24 mouse cellular contexts compared by ENCODE assay signal in the genomic region with DNA sequence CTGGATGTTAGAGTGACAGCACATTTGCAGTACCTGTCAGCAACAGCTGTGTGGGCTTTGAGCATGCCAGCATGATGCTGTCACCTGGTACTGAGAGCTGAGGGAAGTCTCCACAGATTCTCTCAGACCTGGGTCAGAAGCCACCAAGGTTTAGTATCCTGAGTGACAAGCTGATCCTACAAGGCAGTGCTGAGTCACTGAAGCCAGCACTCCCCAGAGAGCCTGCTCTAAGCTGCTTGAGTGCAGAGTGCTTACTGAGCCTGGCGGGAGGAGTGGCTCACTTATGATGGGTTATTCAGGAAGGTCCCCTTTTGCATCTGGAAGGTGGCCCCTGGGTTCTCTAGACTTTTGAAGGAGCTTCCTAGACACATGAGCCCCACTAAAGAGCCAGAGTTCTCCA. TPM values are rescaled to one million over a fixed set of nuclear protein-coding genes. Genes with fewer than 3 reads are reported as not detected.
DNase-seq lines count a peak whose midpoint lies in the region; ATAC-seq and TF ChIP-seq lines count a peak whose summit lies in the region.
"Had no signal": no experiment of that assay in that cellular context is flagged by ENCODE, and none has a peak within 500 bp of the region (broad histone marks: within the 10 kb centered on the region; RNA-seq: fewer than 3 reads in every experiment).

No protein-coding gene starts in this region.

- H3K4me3 ChIP-seq in heart, embryonic 13.5 days: no peak overlapping the region
- H3K4me3 ChIP-seq in bone marrow macrophage, adult 2 months (ENCODE audit: insufficient read depth, low read length): no peak overlapping the region
- H3K4me3 ChIP-seq in forebrain, embryonic 11.5 days (ENCODE audit: low read depth, low read length): no peak overlapping the region
- H3K4me3 ChIP-seq: embryonic facial prominence, embryonic 10.5 days; limb, embryonic 13.5 days; midbrain, embryonic 12.5 days; neural tube, embryonic 13.5 days had no signal

- H3K4me2 ChIP-seq in heart, embryonic 13.5 days: no peak overlapping the region
- H3K4me2 ChIP-seq in forebrain, embryonic 11.5 days (ENCODE audit: low read depth, low read length, severe bottlenecking): no peak overlapping the region
- H3K4me2 ChIP-seq: limb, embryonic 13.5 days; midbrain, embryonic 12.5 days; neural tube, embryonic 13.5 days had no signal

- no peaks in the 10 kb centered on the region for H3K27me3 ChIP-seq in heart, embryonic 13.5 days (replicated peaks)
- no peaks in the 10 kb centered on the region for H3K27me3 ChIP-seq in forebrain, embryonic 11.5 days (ENCODE audit: control insufficient read depth, insufficient read depth, low read length)
- H3K27me3 ChIP-seq: limb, embryonic 13.5 days; midbrain, embryonic 12.5 days; neural tube, embryonic 13.5 days had no signal

- peaks cover 33% of the 10 kb centered on the region for H3K36me3 ChIP-seq in heart, embryonic 13.5 days
- H3K36me3 ChIP-seq in forebrain, embryonic 11.5 days (ENCODE audit: control insufficient read depth, insufficient read depth, low read length): no peaks in the 10 kb centered on the region

- H3K9me3 ChIP-seq in heart, embryonic 13.5 days: no peaks in the 10 kb centered on the region
- H3K9me3 ChIP-seq in forebrain, embryonic 11.5 days (ENCODE audit: control insufficient read depth, low read length): no peaks in the 10 kb centered on the region
- H3K9me3 ChIP-seq: embryonic facial prominence, embryonic 10.5 days; limb, embryonic 13.5 days; midbrain, embryonic 12.5 days; neural tube, embryonic 13.5 days had no signal

- no peak for ATAC-seq in heart, embryonic 13.5 days (ENCODE audit: extremely low read depth, insufficient number of reproducible peaks, low FRiP score, low TSS enrichment)
- 0 out of 2 replicates have a peak, but pooled peaks have one; percentile 14 for ATAC-seq in megakaryocyte progenitor cell, adult 5-6 weeks (replicated peaks; ENCODE audit: poor library complexity)
- no peak for ATAC-seq in forebrain, embryonic 11.5 days (replicated peaks; ENCODE audit: low FRiP score)
- ATAC-seq: forebrain, embryonic 14.5 days; hindbrain, postnatal 0 days had no signal

- intact Hi-C loops in heart, postnatal 36 days (cut with DNase I): no loop called here

- TF ChIP-seq POLR2A in bone marrow macrophage, adult 2 months (IDR thresholded peaks at IDR 0.05; ENCODE audit: borderline replicate concordance, low read depth, low read length): no peak

- TF ChIP-seq CTCF in bone marrow macrophage, adult 2 months (IDR thresholded peaks at IDR 0.05; ENCODE audit: low read depth, low read length): no peak

- peaks cover 57% of the 10 kb centered on the region for H3K4me1 ChIP-seq in heart, embryonic 13.5 days
- H3K4me1 ChIP-seq in bone marrow macrophage, adult 2 months (ENCODE audit: control insufficient read depth, insufficient read depth, low read length): peaks cover 71% of the 10 kb centered on the region
- peaks cover 2% of the 10 kb centered on the region; the same call in 1 of the 2 replicates for H3K4me1 ChIP-seq in forebrain, embryonic 11.5 days (replicated peaks; ENCODE audit: control insufficient read depth, insufficient read depth, low read length)

- 88% methylated on average over 1 of the region's 1 CpGs for WGBS in heart, embryonic 13.5 days
- 69% methylated on average over 1 of the region's 1 CpGs for WGBS in forebrain, embryonic 11.5 days

- H3K27ac ChIP-seq in heart, embryonic 13.5 days (replicated peaks): 0 out of 2 replicates have a peak overlapping the region, but pooled peaks have one; percentile 1
- H3K27ac ChIP-seq in bone marrow macrophage, adult 2 months (ENCODE audit: insufficient read depth, low read depth, low read length): peak overlapping the region; percentile 15
- H3K27ac ChIP-seq in forebrain, embryonic 11.5 days (ENCODE audit: low read depth, low read length): no peak overlapping the region
- H3K27ac ChIP-seq: embryonic facial prominence, embryonic 10.5 days; hindbrain, postnatal 0 days; limb, embryonic 13.5 days; liver, embryonic 14.5 days; midbrain, embryonic 12.5 days; neural tube, embryonic 13.5 days had no signal

- H3K9ac ChIP-seq in heart, embryonic 13.5 days: no peak overlapping the region
- H3K9ac ChIP-seq in forebrain, embryonic 11.5 days (ENCODE audit: low read length): no peak overlapping the region
- H3K9ac ChIP-seq: limb, embryonic 13.5 days; liver, embryonic 14.5 days; midbrain, embryonic 12.5 days; neural tube, embryonic 13.5 days had no signal

- no peak for DNase-seq in heart, postnatal 36 days
- peak; percentile 60 for DNase-seq in 416B (ENCODE audit: low read depth)
- no peak for DNase-seq in right cerebral cortex, adult 18-20 months
- DNase-seq in forebrain, embryonic 11.5 days (ENCODE audit: low spot score): no peak
- DNase-seq: adrenal gland, adult 8-10 months; cerebellum, postnatal 10 days; heart, postnatal 4 days; kidney, adult 18-20 months; kidney, postnatal 36 days; lung, postnatal 10 days; right cerebral cortex, postnatal 14 days had no signal

RNA-seq across cellular contexts. Expression of gene Rho, which starts 25.1 kb away (rescaled TPM):
- polyA plus RNA-seq in heart, embryonic 13.5 days (2015; fragmentation: Nextera tagmentation; extraction: Ambion mirVana): 0.08 TPM in 1 of 2 replicates, not detected in the other
- not detected for total RNA-seq in heart, postnatal 36 days (2021)
- not detected in 2 replicates for polyA plus RNA-seq in bone marrow macrophage, adult 2 months (2012; ENCODE audit: insufficient read depth, insufficient read length, missing spikeins)
- total RNA-seq in megakaryocyte progenitor cell, adult 5-6 weeks (2015): 0.15 TPM in 1 of 2 replicates, not detected in the other
- total RNA-seq in megakaryocyte progenitor cell, adult 5-6 weeks (2017): 0.34 TPM in 1 of 2 replicates, not detected in the other
- polyA plus RNA-seq in forebrain, embryonic 11.5 days (2014; fragmentation: Nextera tagmentation; extraction: Ambion mirVana): 0.09 TPM in 2 replicates
- polyA plus RNA-seq: midbrain, embryonic 12.5 days had no signal

RNA-seq across cellular contexts. Expression of gene H1foo, which starts 38.3 kb away (rescaled TPM):
- polyA plus RNA-seq in heart, embryonic 13.5 days (2015; fragmentation: Nextera tagmentation; extraction: Ambion mirVana): not detected in 2 replicates
- not detected for total RNA-seq in heart, postnatal 36 days (2021)
- polyA plus RNA-seq in bone marrow macrophage, adult 2 months (2012; ENCODE audit: insufficient read depth, insufficient read length, missing spikeins): not detected in 2 replicates
- total RNA-seq in megakaryocyte progenitor cell, adult 5-6 weeks (2015): not detected in 2 replicates
- total RNA-seq in megakaryocyte progenitor cell, adult 5-6 weeks (2017): not detected in 2 replicates
- polyA plus RNA-seq in forebrain, embryonic 11.5 days (2014; fragmentation: Nextera tagmentation; extraction: Ambion mirVana): not detected in 2 replicates
- total RNA-seq: heart, postnatal 4 days; layer of hippocampus, postnatal 10 days had no signal
- polyA plus RNA-seq: embryonic facial prominence, embryonic 10.5 days; forebrain, embryonic 14.5 days; hindbrain, postnatal 0 days; limb, embryonic 13.5 days; liver, embryonic 14.5 days; midbrain, embryonic 12.5 days; neural tube, embryonic 13.5 days; testis, adult 2 months; urinary bladder, adult 2 months had no signal

RNA-seq across cellular contexts. Expression of gene Ift122, which starts 53.2 kb away (rescaled TPM):
- polyA plus RNA-seq in heart, embryonic 13.5 days (2015; fragmentation: Nextera tagmentation; extraction: Ambion mirVana): 21.2 and 21.4 TPM in 2 replicates
- total RNA-seq in heart, postnatal 36 days (2021): 1 to 10 TPM; 9.1 to 9.4 TPM
- 6.0 and 9.3 TPM in 2 replicates for polyA plus RNA-seq in bone marrow macrophage, adult 2 months (2012; ENCODE audit: insufficient read depth, insufficient read length, missing spikeins)
- 1.7 and 1.8 TPM in 2 replicates for total RNA-seq in megakaryocyte progenitor cell, adult 5-6 weeks (2015)
- total RNA-seq in megakaryocyte progenitor cell, adult 5-6 weeks (2017): 3.2 and 3.9 TPM in 2 replicates
- 29.0 and 29.6 TPM in 2 replicates for polyA plus RNA-seq in forebrain, embryonic 11.5 days (2014; fragmentation: Nextera tagmentation; extraction: Ambion mirVana)

RNA-seq across cellular contexts. Expression of gene Mbd4, which starts 53.3 kb away (rescaled TPM):
- 8.7 and 10.4 TPM in 2 replicates for polyA plus RNA-seq in heart, embryonic 13.5 days (2015; fragmentation: Nextera tagmentation; extraction: Ambion mirVana)
- total RNA-seq in heart, postnatal 36 days (2021): 1 to 10 TPM; 1.2 TPM
- 12.0 and 13.8 TPM in 2 replicates for polyA plus RNA-seq in bone marrow macrophage, adult 2 months (2012; ENCODE audit: insufficient read depth, insufficient read length, missing spikeins)
- total RNA-seq in megakaryocyte progenitor cell, adult 5-6 weeks (2015): 10.4 and 12.3 TPM in 2 replicates
- total RNA-seq in megakaryocyte progenitor cell, adult 5-6 weeks (2017): 19.7 and 25.9 TPM in 2 replicates
- 32.0 and 37.5 TPM in 2 replicates for polyA plus RNA-seq in forebrain, embryonic 11.5 days (2014; fragmentation: Nextera tagmentation; extraction: Ambion mirVana)
